Mouse (Mus musculus): Measurements from ENCODE around the gene Zmynd15. TPM values are rescaled to one million over a fixed set of nuclear protein-coding genes. Genes with fewer than 3 reads are reported as not detected.

Gene Zmynd15
- total RNA-seq, 1 experiment, result 0.54 TPM

DNA sequence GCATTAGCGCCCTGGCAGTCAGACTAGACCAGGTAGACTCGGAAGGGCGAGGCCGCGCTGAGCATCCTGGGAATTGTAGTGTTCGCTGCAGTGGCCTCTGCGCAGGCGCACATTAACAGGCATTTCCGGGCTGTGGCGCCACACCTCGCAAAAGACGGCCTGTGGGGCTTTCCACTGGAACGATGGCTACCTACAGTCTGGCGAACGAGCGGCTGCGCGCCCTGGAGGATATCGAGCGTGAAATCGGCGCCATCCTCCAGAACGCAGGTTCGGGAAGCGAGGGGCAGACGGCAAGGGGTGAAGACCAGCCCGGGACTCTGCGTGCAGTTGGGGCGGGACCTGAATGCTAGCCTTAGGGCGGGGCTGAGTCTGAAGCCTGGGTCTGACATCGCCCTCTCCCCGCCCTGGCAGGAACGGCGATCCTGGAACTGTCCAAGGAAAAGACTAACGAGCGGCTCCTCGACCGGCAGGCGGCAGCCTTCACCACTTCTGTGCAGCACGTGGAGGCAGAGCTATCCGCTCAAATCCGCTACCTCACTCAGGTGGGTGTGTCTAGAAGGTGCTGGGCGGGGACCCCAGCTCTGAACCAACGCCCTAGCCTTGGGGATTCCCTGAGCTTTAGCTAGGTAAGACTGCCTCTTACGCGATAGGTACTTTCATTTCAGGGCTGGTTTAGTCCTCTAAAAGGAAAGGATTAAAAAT is 7.3 kb upstream of the Zmynd15 start, which contains the start of gene Med11:
Gene Med11, plus strand, starts transcription at position 123 of the 702 bp plus-strand sequence.
- peak within 1 kb of the TSS; percentile 92 to 99 for H3K4me3 ChIP-seq (ENCODE audit: insufficient read depth in 1 of 2, low read depth in 1 of 2, low read length in 2 of 2, poor library complexity in 1 of 2, severe bottlenecking in 1 of 2)
- no peak for TF ChIP-seq MAFK (IDR thresholded peaks at IDR 0.05; ENCODE audit: insufficient read depth, low read depth, low read length)
- TF ChIP-seq CHD2 (IDR thresholded peaks at IDR 0.05; ENCODE audit: low read depth, low read length), result no peak
- TF ChIP-seq ZNF384 (IDR thresholded peaks at IDR 0.05; ENCODE audit: low read depth, low read length), result no peak
- peak; percentile 49; the same call in 1 of the 2 replicates for TF ChIP-seq ZC3H11A (IDR thresholded peaks at IDR 0.05; ENCODE audit: borderline replicate concordance, low read depth, low read length)
- TF ChIP-seq HCFC1 (IDR thresholded peaks at IDR 0.05; ENCODE audit: borderline replicate concordance, insufficient read depth, low read length), result peak; percentile 88
- H3K9ac ChIP-seq (ENCODE audit: insufficient read depth, low read depth, low read length, poor library complexity, severe bottlenecking), result peak within 1 kb of the TSS; percentile 96
- DNase-seq (ENCODE audit: low read depth, low spot score), result peak; percentile 96
- peak within 1 kb of the TSS; percentile 88 for H3K27ac ChIP-seq (ENCODE audit: insufficient read depth, low read depth, low read length, poor library complexity, severe bottlenecking)
- peaks cover 3 to 8% of the 10 kb centered on the region in 2 experiments; a peak in 3 of 4 replicates for H3K4me1 ChIP-seq (ENCODE audit: control insufficient read depth in 2 of 2, insufficient read depth in 2 of 2, low read length in 2 of 2, poor library complexity in 1 of 2)
- no peaks in the 10 kb centered on the region for H3K9me3 ChIP-seq (ENCODE audit: control insufficient read depth, insufficient read depth, low read depth, low read length)
- peaks cover 9% of the 10 kb centered on the region; the same call in 1 of the 2 replicates for H3K36me3 ChIP-seq (ENCODE audit: control insufficient read depth, insufficient read depth, low read length, poor library complexity, severe bottlenecking)
- in situ Hi-C loops (cut with MboI; ENCODE audit: low sequenced_read_pairs in 2 of 2, unreplicated experiment in 2 of 2), result no loop called here

DNA sequence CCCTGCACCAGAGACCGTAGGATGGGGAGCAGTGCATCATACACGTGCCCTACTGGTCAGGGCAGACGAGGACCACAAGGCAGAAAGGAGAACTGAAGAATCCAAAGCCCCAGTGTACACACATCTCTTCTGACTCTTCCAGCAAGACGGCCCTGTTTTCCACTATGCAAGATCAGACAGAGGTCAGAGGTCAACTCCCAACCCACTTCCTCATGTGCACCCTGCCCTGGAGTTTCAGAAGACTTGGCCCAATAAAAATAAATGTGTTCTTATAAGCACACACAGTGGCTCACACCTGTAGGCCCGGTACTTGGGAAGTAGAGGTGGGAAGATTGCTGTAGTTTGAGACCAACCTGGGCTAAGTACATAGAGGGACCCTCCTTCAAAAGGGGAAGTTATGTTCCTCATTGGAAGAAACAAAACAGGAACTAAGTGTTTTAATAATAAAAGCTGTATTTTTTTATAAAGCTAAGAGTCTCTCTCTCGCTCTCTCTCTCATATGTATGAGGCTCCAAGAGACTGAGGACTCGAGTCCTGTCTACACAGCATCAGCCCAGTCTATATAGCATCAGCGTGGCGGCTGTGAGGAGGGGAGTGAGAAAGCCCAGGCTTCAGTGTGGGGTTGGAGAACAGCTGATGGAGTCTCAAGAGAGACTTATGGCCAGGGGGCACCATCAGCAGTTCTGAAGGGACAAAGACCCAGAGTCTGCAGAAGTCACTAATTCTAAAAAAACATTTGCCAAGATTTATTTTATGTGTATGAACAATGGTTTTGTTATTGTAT is 5.8 kb upstream of the Zmynd15 start:
- no peaks in the 10 kb centered on the region for H3K9me3 ChIP-seq (ENCODE audit: control insufficient read depth, insufficient read depth, low read depth, low read length)
- H3K4me1 ChIP-seq (ENCODE audit: control insufficient read depth in 2 of 2, insufficient read depth in 2 of 2, low read length in 2 of 2, poor library complexity in 1 of 2), result peaks cover 3 to 8% of the 10 kb centered on the region in 2 experiments; a peak in 3 of 4 replicates
- peaks cover 9% of the 10 kb centered on the region; the same call in 1 of the 2 replicates for H3K36me3 ChIP-seq (ENCODE audit: control insufficient read depth, insufficient read depth, low read length, poor library complexity, severe bottlenecking)
- TF ChIP-seq HCFC1 (IDR thresholded peaks at IDR 0.05; ENCODE audit: borderline replicate concordance, insufficient read depth, low read length) (no peak), ZC3H11A (IDR thresholded peaks at IDR 0.05; ENCODE audit: borderline replicate concordance, low read depth, low read length) (no peak), ZNF384 (IDR thresholded peaks at IDR 0.05; ENCODE audit: low read depth, low read length) (no peak), CHD2 (IDR thresholded peaks at IDR 0.05; ENCODE audit: low read depth, low read length) (no peak), MAFK (IDR thresholded peaks at IDR 0.05; ENCODE audit: insufficient read depth, low read depth, low read length) (no peak)
- no peak overlapping the region for H3K4me3 ChIP-seq (ENCODE audit: insufficient read depth in 1 of 2, low read depth in 1 of 2, low read length in 2 of 2, poor library complexity in 1 of 2, severe bottlenecking in 1 of 2)
- in situ Hi-C loops (cut with MboI; ENCODE audit: low sequenced_read_pairs in 2 of 2, unreplicated experiment in 2 of 2), result no loop called here
- no peak for DNase-seq (ENCODE audit: low read depth, low spot score)
- peak overlapping the region; percentile 26; the same call in 1 of the 2 replicates for H3K9ac ChIP-seq (ENCODE audit: insufficient read depth, low read depth, low read length, poor library complexity, severe bottlenecking)
- no peak overlapping the region for H3K27ac ChIP-seq (ENCODE audit: insufficient read depth, low read depth, low read length, poor library complexity, severe bottlenecking)

DNA sequence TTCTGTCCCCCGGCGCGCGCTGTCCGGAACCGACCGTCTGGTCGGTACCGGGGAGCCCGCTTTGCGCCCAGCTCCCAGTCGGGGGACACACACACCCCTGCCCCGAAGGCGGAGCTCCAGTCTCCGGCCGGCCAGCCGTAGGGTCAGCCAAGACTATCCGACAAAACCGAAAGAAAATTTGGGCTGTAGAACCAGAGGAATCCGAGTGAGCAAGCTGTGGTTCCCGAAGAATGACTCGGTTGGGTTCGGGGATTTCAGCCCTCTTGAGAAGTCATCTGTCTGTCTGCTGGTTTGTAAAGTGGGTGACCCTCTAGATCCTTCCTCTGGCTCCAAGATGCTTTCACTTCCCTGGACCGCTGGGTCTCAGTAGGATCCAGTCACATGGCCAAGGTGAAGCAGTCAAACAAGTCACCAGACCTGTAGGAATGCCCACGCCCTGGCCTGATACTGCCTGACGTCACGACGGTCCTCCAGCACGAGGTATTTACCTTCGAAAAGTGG is 418 bp downstream of the Zmynd15 start, which contains the start of gene Cxcl16:
Gene Cxcl16, minus strand, starts transcription at position 384 of the 501 bp plus-strand sequence.
- in situ Hi-C loops (cut with MboI; ENCODE audit: low sequenced_read_pairs in 2 of 2, unreplicated experiment in 2 of 2), result no loop called here
- Histone ChIP-seq H3K4me1 (ENCODE audit: control insufficient read depth in 2 of 2, insufficient read depth in 2 of 2, low read length in 2 of 2, poor library complexity in 1 of 2) (0 out of 4 replicates have a peak, but pooled peaks cover 0 to 3% of the 10 kb centered on the region in 2 experiments), H3K36me3 (ENCODE audit: control insufficient read depth, insufficient read depth, low read length, poor library complexity, severe bottlenecking) (peaks cover 3% of the 10 kb centered on the region; the same call in 1 of the 2 replicates), H3K27ac (ENCODE audit: insufficient read depth, low read depth, low read length, poor library complexity, severe bottlenecking) (no peak within 1 kb of the TSS), H3K4me3 (ENCODE audit: insufficient read depth in 1 of 2, low read depth in 1 of 2, low read length in 2 of 2, poor library complexity in 1 of 2, severe bottlenecking in 1 of 2) (peak within 1 kb of the TSS; percentile 60 to 63), H3K9me3 (ENCODE audit: control insufficient read depth, insufficient read depth, low read depth, low read length) (no peaks in the 10 kb centered on the region), H3K9ac (ENCODE audit: insufficient read depth, low read depth, low read length, poor library complexity, severe bottlenecking) (peak within 1 kb of the TSS; percentile 56)
- no peak for DNase-seq (ENCODE audit: low read depth, low spot score)
- TF ChIP-seq ZC3H11A (IDR thresholded peaks at IDR 0.05; ENCODE audit: borderline replicate concordance, low read depth, low read length) (no peak), HCFC1 (IDR thresholded peaks at IDR 0.05; ENCODE audit: borderline replicate concordance, insufficient read depth, low read length) (no peak), ZNF384 (IDR thresholded peaks at IDR 0.05; ENCODE audit: low read depth, low read length) (no peak), CHD2 (IDR thresholded peaks at IDR 0.05; ENCODE audit: low read depth, low read length) (no peak), MAFK (IDR thresholded peaks at IDR 0.05; ENCODE audit: insufficient read depth, low read depth, low read length) (no peak)

DNA sequence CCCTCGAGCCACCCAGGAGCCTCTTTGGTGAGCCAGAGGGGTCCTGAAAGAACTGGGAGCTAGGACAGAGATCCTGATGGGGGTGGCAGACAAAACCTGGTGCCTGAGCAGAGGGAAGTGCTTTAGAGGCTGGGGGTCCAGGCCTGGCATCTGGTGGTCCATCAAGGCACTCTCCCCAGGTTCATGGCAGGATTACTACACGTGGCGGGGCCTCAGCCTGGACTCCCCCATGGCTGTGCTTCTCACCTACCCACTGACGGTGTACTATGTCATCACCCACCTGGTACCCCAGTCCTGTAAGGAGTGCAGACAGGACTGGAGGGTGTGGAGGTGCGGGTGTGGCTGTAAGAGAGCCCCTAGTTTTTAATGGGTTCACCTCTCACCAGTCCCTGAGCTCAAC is 4.7 kb downstream of the Zmynd15 start:
- Histone ChIP-seq H3K9me3 (ENCODE audit: control insufficient read depth, insufficient read depth, low read depth, low read length) (no peaks in the 10 kb centered on the region), H3K27ac (ENCODE audit: insufficient read depth, low read depth, low read length, poor library complexity, severe bottlenecking) (no peak overlapping the region), H3K36me3 (ENCODE audit: control insufficient read depth, insufficient read depth, low read length, poor library complexity, severe bottlenecking) (no peaks in the 10 kb centered on the region), H3K4me3 (ENCODE audit: insufficient read depth in 1 of 2, low read depth in 1 of 2, low read length in 2 of 2, poor library complexity in 1 of 2, severe bottlenecking in 1 of 2) (no peak overlapping the region; a peak in 1 of 4 replicates), H3K9ac (ENCODE audit: insufficient read depth, low read depth, low read length, poor library complexity, severe bottlenecking) (no peak overlapping the region), H3K4me1 (ENCODE audit: control insufficient read depth in 2 of 2, insufficient read depth in 2 of 2, low read length in 2 of 2, poor library complexity in 1 of 2) (0 out of 4 replicates have a peak, but pooled peaks cover 0 to 4% of the 10 kb centered on the region in 2 experiments)
- TF ChIP-seq ZC3H11A (IDR thresholded peaks at IDR 0.05; ENCODE audit: borderline replicate concordance, low read depth, low read length) (no peak), HCFC1 (IDR thresholded peaks at IDR 0.05; ENCODE audit: borderline replicate concordance, insufficient read depth, low read length) (no peak), CHD2 (IDR thresholded peaks at IDR 0.05; ENCODE audit: low read depth, low read length) (no peak), MAFK (IDR thresholded peaks at IDR 0.05; ENCODE audit: insufficient read depth, low read depth, low read length) (no peak), ZNF384 (IDR thresholded peaks at IDR 0.05; ENCODE audit: low read depth, low read length) (no peak)
- in situ Hi-C loops (cut with MboI; ENCODE audit: low sequenced_read_pairs in 2 of 2, unreplicated experiment in 2 of 2), result no loop called here
- no peak for DNase-seq (ENCODE audit: low read depth, low spot score)

All from ES-E14 (cell line).